Mouse (Mus musculus) cerebellum, adult 11 months (tissue): ENCODE data around the gene Mea1.

Experiments used
- DNase-seq: peaks from one replicate; pipeline ENCODE4 v3.0.0; 2022

The Mea1 gene

GRCm38 (mm10) chr17:46706375-46707089 lies 27.9 kb downstream of the Mea1 start:
- DNase-seq, result no peak

- peak; percentile 91 for DNase-seq
Observed at GRCm38 (mm10) chr17:46710959-46711597, 32.5 kb downstream of the Mea1 start, which contains the start of gene Pex6. TSS of gene Pex6 (plus strand) at chr17:46711463.

- no peak for DNase-seq
Observed at GRCm38 (mm10) chr17:46711612-46712271, 33.1 kb downstream of the Mea1 start.

GRCm38 (mm10) chr17:46712442-46712841 lies 33.8 kb downstream of the Mea1 start:
- no peak for DNase-seq

- no peak for DNase-seq
Observed at GRCm38 (mm10) chr17:46713849-46714248, 35.3 kb downstream of the Mea1 start.

- no peak for DNase-seq
Observed at GRCm38 (mm10) chr17:46714756-46715481, 36.3 kb downstream of the Mea1 start.

GRCm38 (mm10) chr17:46721077-46721476 lies 42.5 kb downstream of the Mea1 start:
- DNase-seq, result no peak

- no peak for DNase-seq
Observed at GRCm38 (mm10) chr17:46724477-46725084, 46.0 kb downstream of the Mea1 start.

GRCm38 (mm10) chr17:46725273-46725672 lies 46.7 kb downstream of the Mea1 start:
- DNase-seq, result no peak

GRCm38 (mm10) chr17:46725731-46726645 lies 47.4 kb downstream of the Mea1 start:
- peak; percentile 78 for DNase-seq

- no peak for DNase-seq
Observed at GRCm38 (mm10) chr17:46727271-46727670, 48.7 kb downstream of the Mea1 start.

- no peak for DNase-seq
Observed at GRCm38 (mm10) chr17:46728021-46728420, 49.4 kb downstream of the Mea1 start.

- DNase-seq, result no peak
Observed at GRCm38 (mm10) chr17:46728496-46728895, 49.9 kb downstream of the Mea1 start.

GRCm38 (mm10) chr17:46728904-46729318 lies 50.3 kb downstream of the Mea1 start, which contains the start of gene Gnmt:
TSS of gene Gnmt (minus strand) at chr17:46729168.
- DNase-seq, result peak; percentile 85
